Mouse (Mus musculus) mouse embryonic stem cell (cell line): ENCODE results near the gene Ewsr1.

Experiments
- in situ Hi-C, 2 experiments: fragments of 300-500 bp; cut with MboI; formaldehyde crosslinking; loops; 1 replicate in 1 of 2; 3 replicates in 1 of 2; pipeline ENCODE4 v1.14.3; 2019 to 2020; ENCODE audit warnings: low sequenced_read_pairs in 2 of 2, low pct_unique_long_range_greater_than_20kb in 1 of 2, mixed read lengths in 1 of 2; ENCODE audit not compliant: unreplicated experiment in 1 of 2

Ewsr1 gene

DNA sequence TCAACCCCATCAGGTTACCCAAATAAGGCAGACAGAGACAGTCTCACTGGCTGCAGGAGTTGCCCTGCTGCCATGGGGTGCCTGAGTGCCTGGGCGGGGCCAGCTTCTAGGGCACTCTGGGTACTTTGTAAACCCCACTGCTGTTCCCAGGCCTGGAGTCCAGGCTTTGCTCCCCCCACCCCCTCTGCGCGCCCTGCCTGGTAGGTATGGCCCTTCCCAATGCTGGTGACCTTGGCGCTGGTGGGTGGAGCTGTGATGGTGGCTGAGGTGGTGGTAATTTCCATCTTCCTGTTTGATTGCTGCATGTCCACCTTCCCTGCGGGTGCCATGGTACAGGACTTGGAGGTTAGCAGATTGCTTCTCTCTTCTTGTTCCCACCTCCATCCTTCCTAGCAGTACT lies 58.5 kb downstream of the Ewsr1 start:
- in situ Hi-C loops: no loop called here

GRCm38 (mm10) chr11:5037146-5037854 lies 61.8 kb downstream of the Ewsr1 start:
- in situ Hi-C loops: no loop called here

DNA sequence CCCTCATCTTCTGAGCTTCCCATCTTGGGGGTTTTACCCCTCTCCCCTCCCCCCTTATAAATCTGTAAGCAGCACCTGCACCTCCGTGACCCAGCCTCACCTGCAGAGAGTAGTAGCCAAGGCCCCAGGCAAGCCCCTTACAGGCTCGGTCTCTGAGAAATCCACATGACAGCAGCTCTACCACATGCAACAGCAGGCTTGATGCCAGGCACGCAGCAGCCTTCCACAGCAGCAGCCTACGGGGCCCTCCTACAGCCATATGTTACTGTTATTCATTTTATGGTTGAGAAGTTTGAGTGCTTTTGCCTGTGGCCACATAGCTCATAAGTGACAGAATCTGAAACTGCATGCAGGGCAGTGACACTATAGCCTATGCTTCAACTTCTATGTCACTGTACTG lies 63.6 kb downstream of the Ewsr1 start:
- in situ Hi-C loops: no loop called here

DNA sequence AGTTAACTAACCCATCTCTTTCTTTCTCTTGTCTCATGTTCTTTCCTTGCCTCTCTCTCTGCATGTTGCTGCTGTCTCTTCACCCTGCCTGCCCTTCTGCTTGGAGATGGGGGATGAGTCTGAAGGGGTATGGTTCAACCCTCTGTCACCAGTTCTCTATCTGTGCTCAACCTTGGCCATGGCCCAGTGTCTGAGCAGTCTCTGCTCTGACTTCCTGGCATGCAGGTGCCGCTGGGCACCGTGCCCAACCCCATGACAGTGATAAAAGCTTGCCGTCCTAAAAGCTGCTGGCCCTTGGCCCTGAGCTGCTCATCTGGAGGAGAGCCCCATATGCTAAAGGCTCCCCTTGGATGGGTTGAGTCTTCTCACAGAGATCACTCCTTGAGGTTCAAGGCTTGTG lies 65.9 kb downstream of the Ewsr1 start:
- in situ Hi-C loops: no loop called here

- in situ Hi-C loops: no loop called here
Observed at GRCm38 (mm10) chr11:5032706-5033105, 66.4 kb downstream of the Ewsr1 start.

- in situ Hi-C loops: no loop called here
Observed at GRCm38 (mm10) chr11:5028228-5028627, 70.8 kb downstream of the Ewsr1 start.

DNA sequence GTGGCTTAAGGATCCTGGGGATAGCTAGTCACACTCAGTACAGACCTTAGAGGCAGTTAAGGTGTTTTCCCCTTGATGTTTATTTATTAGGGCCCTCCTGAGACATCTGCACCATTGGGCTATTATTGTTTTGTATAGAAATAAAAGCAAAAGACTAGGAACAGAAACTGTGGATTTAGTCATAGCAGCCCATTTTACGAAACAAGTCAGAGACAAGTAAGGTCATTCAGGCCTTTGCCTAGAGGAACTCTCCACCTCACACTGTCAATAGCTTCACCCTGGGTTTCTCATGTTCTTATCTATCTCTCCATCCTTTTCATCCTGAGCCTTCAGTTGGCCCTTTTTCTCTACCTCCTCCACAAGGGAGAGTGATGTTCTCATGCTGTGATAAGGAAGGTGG lies 74.0 kb downstream of the Ewsr1 start:
- in situ Hi-C loops: no loop called here
